Comparison of ENCODE assay signal across 9 mouse cellular contexts in genomic region chr8:107955887-107956286, GRCm38 (mm10). TPM values are rescaled to one million over a fixed set of nuclear protein-coding genes. Genes with fewer than 3 reads are reported as not detected.
DNase-seq lines count a peak whose midpoint lies in the region; ATAC-seq and TF ChIP-seq lines count a peak whose summit lies in the region.
"Had no signal": no experiment of that assay in that cellular context is flagged by ENCODE, and none has a peak within 500 bp of the region (broad histone marks: within the 10 kb centered on the region; RNA-seq: fewer than 3 reads in every experiment).

No protein-coding gene starts in this region.

- H3K9ac ChIP-seq in hindbrain, embryonic 15.5 days, result no peak overlapping the region
- H3K9ac ChIP-seq in hindbrain, embryonic 11.5 days (ENCODE audit: low read depth, low read length), result no peak overlapping the region
- no peak overlapping the region for H3K9ac ChIP-seq in CH12.LX (ENCODE audit: insufficient read depth, low read depth)
- no peak overlapping the region for H3K9ac ChIP-seq in intestine, embryonic 16.5 days (ENCODE audit: low read depth, low read length)
- H3K9ac ChIP-seq: embryonic facial prominence, embryonic 12.5 days; lung, embryonic 15.5 days had no signal

- WGBS in hindbrain, embryonic 15.5 days, result 75% methylated on average over 3 of the region's 3 CpGs
- 64% methylated on average over 3 of the region's 3 CpGs for WGBS in hindbrain, embryonic 11.5 days
- 62% methylated on average over 3 of the region's 3 CpGs for WGBS in intestine, embryonic 16.5 days

- H3K79me2 ChIP-seq in CH12.LX (replicated peaks; ENCODE audit: control insufficient read depth, extremely low read depth, insufficient read depth, poor library complexity, severe bottlenecking), result no peaks in the 10 kb centered on the region

- intact Hi-C loops in left cerebral cortex, postnatal 25 days (cut with DNase I), result loop anchor here (10.0 kb wide), 4 partner anchors 351 to 1579 kb away; no protein-coding TSS in a partner anchor

- dilution Hi-C loops in CH12.LX (cut with MboI; ENCODE audit: extremely low pct_ligation_motif_present, extremely low pct_unique_long_range_greater_than_20kb, low sequenced_read_pairs), result no loop called here

- no peak for DNase-seq in hindbrain, embryonic 11.5 days (ENCODE audit: low spot score)
- no peak for DNase-seq in CH12.LX (ENCODE audit: extremely low read depth)
- no peak for DNase-seq in Patski (ENCODE audit: low read depth, low spot score)
- peak; percentile 39 to 58 for DNase-seq in left cerebral cortex, postnatal 25 days (ENCODE audit: low spot score in 2 of 2)
- no peak for DNase-seq in urinary bladder, adult 18-20 months (ENCODE audit: low spot score in 2 of 2)

- peak overlapping the region; percentile 51; the same call in 1 of the 2 replicates for H3K27ac ChIP-seq in hindbrain, embryonic 15.5 days (replicated peaks)
- no peak overlapping the region for H3K27ac ChIP-seq in hindbrain, embryonic 11.5 days (ENCODE audit: low read depth, low read length)
- no peak overlapping the region for H3K27ac ChIP-seq in CH12.LX (ENCODE audit: insufficient read depth, low read depth)
- H3K27ac ChIP-seq in intestine, embryonic 16.5 days (ENCODE audit: low read length), result no peak overlapping the region
- H3K27ac ChIP-seq: embryonic facial prominence, embryonic 12.5 days; lung, embryonic 15.5 days had no signal

- TF ChIP-seq EP300 in CH12.LX (IDR thresholded peaks at IDR 0.05; ENCODE audit: low read length), result no peak

- CTCF ChIA-PET in Patski (lab: Charles Lee), result no interaction called here

- H3K4me1 ChIP-seq in hindbrain, embryonic 15.5 days (replicated peaks), result peaks cover 9% of the 10 kb centered on the region; the same call in 1 of the 2 replicates
- no peaks in the 10 kb centered on the region for H3K4me1 ChIP-seq in hindbrain, embryonic 11.5 days (replicated peaks; ENCODE audit: control insufficient read depth, insufficient read depth, low read length)
- no peaks in the 10 kb centered on the region for H3K4me1 ChIP-seq in CH12.LX (ENCODE audit: control insufficient read depth in 1 of 2, insufficient read depth in 2 of 2)
- H3K4me1 ChIP-seq in intestine, embryonic 16.5 days (ENCODE audit: control insufficient read depth, insufficient read depth, low read length), result no peaks in the 10 kb centered on the region

- ATAC-seq in hindbrain, embryonic 15.5 days (ENCODE audit: low FRiP score, low read depth), result no peak
- no peak for ATAC-seq in hindbrain, embryonic 11.5 days (ENCODE audit: low FRiP score)
- ATAC-seq in Patski, result no peak
- no peak for ATAC-seq in intestine, embryonic 16.5 days

- TF ChIP-seq RAD21 in CH12.LX (IDR thresholded peaks at IDR 0.05; ENCODE audit: low read depth, low read length), result peak; percentile 45

- TF ChIP-seq CTCF in CH12.LX (conservative IDR thresholded peaks at IDR 0.05 in 1 of 2, IDR thresholded peaks at IDR 0.05 in 1 of 2; ENCODE audit: low read depth in 2 of 2, low read length in 2 of 2) (peak in 1 of 2 experiments; percentile 45; a peak in 2 of 4 replicates), Patski (IDR thresholded peaks at IDR 0.05) (peak; percentile 12)

- no peaks in the 10 kb centered on the region for H3K36me3 ChIP-seq in hindbrain, embryonic 15.5 days
- no peaks in the 10 kb centered on the region for H3K36me3 ChIP-seq in hindbrain, embryonic 11.5 days (ENCODE audit: control insufficient read depth, insufficient read depth, low read length)
- no peaks in the 10 kb centered on the region for H3K36me3 ChIP-seq in CH12.LX (replicated peaks in 1 of 2; ENCODE audit: control insufficient read depth in 1 of 2, insufficient read depth in 1 of 2, low read length in 1 of 2)
- no peaks in the 10 kb centered on the region for H3K36me3 ChIP-seq in intestine, embryonic 16.5 days (ENCODE audit: control insufficient read depth, insufficient read depth, low read length)
- H3K36me3 ChIP-seq: embryonic facial prominence, embryonic 12.5 days; lung, embryonic 15.5 days had no signal

- H3K4me3 ChIP-seq in hindbrain, embryonic 15.5 days, result no peak overlapping the region
- H3K4me3 ChIP-seq in hindbrain, embryonic 11.5 days (ENCODE audit: low read depth, low read length), result no peak overlapping the region
- no peak overlapping the region for H3K4me3 ChIP-seq in CH12.LX (replicated peaks in 1 of 3; ENCODE audit: low read depth in 2 of 3, low read length in 2 of 3, poor library complexity in 1 of 3)
- H3K4me3 ChIP-seq in intestine, embryonic 16.5 days (ENCODE audit: low read length), result no peak overlapping the region
- H3K4me3 ChIP-seq: embryonic facial prominence, embryonic 12.5 days; lung, embryonic 15.5 days had no signal

- POLR2A ChIA-PET in Patski (lab: Charles Lee), result interaction anchor here (0.7 kb wide), 1 partner anchor 117 kb away, joined by 5 read pairs; no protein-coding TSS in a partner anchor

- no peak for TF ChIP-seq POLR2A in CH12.LX (IDR thresholded peaks at IDR 0.05; ENCODE audit: low read depth, low read length)

- H3K9me3 ChIP-seq in hindbrain, embryonic 15.5 days, result no peaks in the 10 kb centered on the region
- H3K9me3 ChIP-seq in hindbrain, embryonic 11.5 days (ENCODE audit: control insufficient read depth, low read length), result no peaks in the 10 kb centered on the region
- no peaks in the 10 kb centered on the region for H3K9me3 ChIP-seq in CH12.LX (replicated peaks; ENCODE audit: low read length)
- H3K9me3 ChIP-seq in intestine, embryonic 16.5 days (ENCODE audit: control insufficient read depth, low read length), result no peaks in the 10 kb centered on the region
- H3K9me3 ChIP-seq: embryonic facial prominence, embryonic 12.5 days; lung, embryonic 15.5 days had no signal

- H3K4me2 ChIP-seq in hindbrain, embryonic 15.5 days, result no peak overlapping the region
- no peak overlapping the region for H3K4me2 ChIP-seq in hindbrain, embryonic 11.5 days (replicated peaks; ENCODE audit: low read depth, low read length)
- H3K4me2 ChIP-seq in CH12.LX (ENCODE audit: insufficient read depth, low read depth, poor library complexity, severe bottlenecking), result no peak overlapping the region
- H3K4me2 ChIP-seq in intestine, embryonic 16.5 days (ENCODE audit: low read depth, low read length), result no peak overlapping the region
- H3K4me2 ChIP-seq: embryonic facial prominence, embryonic 12.5 days; lung, embryonic 15.5 days had no signal

- in situ Hi-C loops in CH12.LX (cut with MboI; ENCODE audit: low pct_ligation_motif_present, low pct_unique_long_range_greater_than_20kb, low sequenced_read_pairs) (no loop called here), Patski (cut with MboI; ENCODE audit: low pct_unique_long_range_greater_than_20kb) (no loop called here)

- peaks cover 7% of the 10 kb centered on the region; the same call in 1 of the 2 replicates for H3K27me3 ChIP-seq in hindbrain, embryonic 15.5 days
- H3K27me3 ChIP-seq in hindbrain, embryonic 11.5 days (ENCODE audit: control insufficient read depth, insufficient read depth, low read length), result no peaks in the 10 kb centered on the region
- H3K27me3 ChIP-seq in CH12.LX (replicated peaks), result no peaks in the 10 kb centered on the region
- H3K27me3 ChIP-seq in Patski, result peaks cover 41% of the 10 kb centered on the region
- no peaks in the 10 kb centered on the region for H3K27me3 ChIP-seq in intestine, embryonic 16.5 days (replicated peaks; ENCODE audit: control insufficient read depth, insufficient read depth, low read length)
- H3K27me3 ChIP-seq: embryonic facial prominence, embryonic 12.5 days; lung, embryonic 15.5 days had no signal

TF ChIP-seq in CH12.LX, 34 proteins besides CTCF, POLR2A, EP300 and RAD21:
- peak; percentile 28; the same call in 1 of the 2 replicates for TF ChIP-seq SMC3 (IDR thresholded peaks at IDR 0.05; ENCODE audit: low read depth, low read length)
- no peak for TF ChIP-seq ZMIZ1 (IDR thresholded peaks at IDR 0.05; ENCODE audit: low read depth, low read length)

RNA-seq across cellular contexts. Expression of gene Zfhx3, which starts 13.4 kb away (rescaled TPM):
- polyA plus RNA-seq in hindbrain, embryonic 15.5 days (2015; fragmentation: Nextera tagmentation; extraction: Ambion mirVana), result 23.5 and 36.2 TPM in 2 replicates
- 36.4 and 47.1 TPM in 2 replicates for polyA plus RNA-seq in hindbrain, embryonic 11.5 days (2014; fragmentation: Nextera tagmentation; extraction: Ambion mirVana)
- total RNA-seq in CH12.LX (2012; rRNA removed) (0.38 and 0.68 TPM in 2 replicates), CH12.LX (2014; rRNA removed) (0.05 and 0.16 TPM in 2 replicates)
- polyA plus RNA-seq in CH12.LX (2012; ENCODE audit: insufficient read length, low read depth) (0.76 and 0.82 TPM in 2 replicates), Patski (2021) (4.3 TPM)
- 1 to 10 TPM; 4.1 to 7.0 TPM for total RNA-seq in left cerebral cortex, postnatal 25 days (2021)
- polyA plus RNA-seq in intestine, embryonic 16.5 days (2015; fragmentation: Nextera tagmentation; extraction: Ambion mirVana), result 5.9 and 6.1 TPM in 2 replicates

Comparison
In these comparisons a context has a peak if more than half of its experiments do, and no peak if none do; other contexts are left out.
1. DNase-seq: peak in left cerebral cortex, postnatal 25 days (2 of 2); none in hindbrain, embryonic 11.5 days (single experiment), CH12.LX (single experiment), Patski (single experiment) and urinary bladder, adult 18-20 months (0 of 2).